Mouse (Mus musculus) kidney, postnatal 0 days (tissue): Measurements from ENCODE around the gene Mapk1ip1. TPM values are rescaled to one million over a fixed set of nuclear protein-coding genes. Genes with fewer than 3 reads are reported as not detected.

Experiments used
- ATAC-seq: fragments of 200-750 bp; cut with Nextera tagmentation; replicated peaks from 2 replicates; pipeline ENCODE4 v1.8.0; 2017; ENCODE audit warnings: low read depth, moderate number of reproducible peaks, moderate TSS enrichment, moderate library complexity; ENCODE audit not compliant: low FRiP score
- DNase-seq: peaks from one replicate; pipeline ENCODE4 v3.0.0-alpha.2; 2016; ENCODE audit warnings: low spot score
- H3K27ac ChIP-seq: fragments of 300-500 bp; sonication (generic); 2 replicates; pipeline ENCODE4 v1.5.1; 2014; ENCODE audit warnings: mild to moderate bottlenecking
- H3K27me3 ChIP-seq: fragments of 300-500 bp; sonication (generic); 2 replicates; pipeline ENCODE4 v1.6.1; 2014; ENCODE audit warnings: low read length, mixed read lengths; ENCODE audit not compliant: insufficient read depth
- H3K36me3 ChIP-seq: fragments of 300-500 bp; sonication (generic); 2 replicates; pipeline ENCODE4 v1.6.1; 2014; ENCODE audit warnings: low read length, mixed read lengths; ENCODE audit not compliant: insufficient read depth
- H3K4me1 ChIP-seq: fragments of 300-500 bp; sonication (generic); replicated peaks from 2 replicates; pipeline ENCODE4 v1.6.1; 2014; ENCODE audit warnings: antibody characterized with exemption, low read length, mixed read lengths; ENCODE audit not compliant: insufficient read depth
- H3K4me2 ChIP-seq: fragments of 300-500 bp; sonication (generic); 2 replicates; pipeline ENCODE4 v1.6.1; 2014; ENCODE audit warnings: mild to moderate bottlenecking, low read length, moderate library complexity, mixed read lengths
- H3K4me3 ChIP-seq: fragments of 300-500 bp; sonication (generic); replicated peaks from 2 replicates; pipeline ENCODE4 v1.5.1; 2014; ENCODE audit warnings: low read depth, low read length
- H3K9ac ChIP-seq: fragments of 300-500 bp; sonication (generic); 2 replicates; pipeline ENCODE4 v1.6.1; 2014; ENCODE audit warnings: low read depth, low read length
- H3K9me3 ChIP-seq: fragments of 300-500 bp; sonication (generic); replicated peaks from 2 replicates; pipeline ENCODE4 v1.6.1; 2016; ENCODE audit warnings: low read length, inconsistent platforms, mixed read lengths
- CTCF ChIP-seq: IDR thresholded peaks from 2 replicates; pipeline ENCODE4 v1.5.1; 2016; ENCODE audit warnings: antibody characterized with exemption, low read depth, mild to moderate bottlenecking, moderate library complexity
- WGBS: fragments of 180-500 bp; shearing (Covaris S2); extraction: QIAGEN DNeasy Blood & Tissue Kit; methylation state at CpG from one replicate; pipeline ENCODE4 v1.1.7; 2014; 5-methylcytosine and 5-hydroxymethylcytosine counted together
- polyA plus RNA-seq: library from polyadenylated mRNA; unstranded; fragments of >200 nt; fragmentation: Nextera tagmentation; extraction: Ambion mirVana; gene quantifications from 2 replicates; pipeline ENCODE4 v1.2.1, GENCODE M21; 2015

Mapk1ip1 gene
- polyA plus RNA-seq, result 16.5 and 19.5 TPM in 2 replicates

- under 1% methylated on average over 51 of the region's 51 CpGs for WGBS
- TF ChIP-seq CTCF, result peak; percentile 85
- ATAC-seq, result peak; percentile 94
Observed at GRCm38 (mm10) chr7:138845544-138846391, at the start of gene Mapk1ip1, which contains the start of gene Ppp2r2d. Gene Mapk1ip1 (minus strand): TSS chr7:138846273. Gene Ppp2r2d (plus strand): TSS chr7:138846079.

GRCm38 (mm10) chr7:138885365-138886289 lies 39.6 kb upstream of the Mapk1ip1 start:
- WGBS, result 87% methylated on average over 13 of the region's 13 CpGs
- Histone ChIP-seq H3K27ac (no peak overlapping the region), H3K4me3 (no peak overlapping the region), H3K27me3 (no peaks in the 10 kb centered on the region), H3K36me3 (peaks cover 17% of the 10 kb centered on the region), H3K4me2 (no peak overlapping the region), H3K9me3 (no peaks in the 10 kb centered on the region), H3K9ac (no peak overlapping the region), H3K4me1 (no peaks in the 10 kb centered on the region)
- no peak for TF ChIP-seq CTCF
- DNase-seq (no peak), ATAC-seq (no peak)

More at GRCm38 (mm10) chr7:138845544-138846391, at the start of gene Mapk1ip1, which contains the start of gene Ppp2r2d:
- Histone ChIP-seq H3K27me3 (no peaks in the 10 kb centered on the region), H3K9ac (peak within 1 kb of the TSS; percentile 90), H3K9me3 (no peaks in the 10 kb centered on the region), H3K27ac (peak within 1 kb of the TSS; percentile 96), H3K36me3 (no peaks in the 10 kb centered on the region; the same call in 1 of the 2 replicates), H3K4me3 (peak within 1 kb of the TSS; percentile 96), H3K4me1 (peaks cover 32% of the 10 kb centered on the region), H3K4me2 (peak within 1 kb of the TSS; percentile 91)
- peak; percentile 97 for DNase-seq

- Histone ChIP-seq H3K27me3 (no peaks in the 10 kb centered on the region), H3K4me3 (no peak overlapping the region), H3K4me2 (no peak overlapping the region), H3K4me1 (no peaks in the 10 kb centered on the region), H3K36me3 (peaks cover 23% of the 10 kb centered on the region), H3K9me3 (no peaks in the 10 kb centered on the region), H3K27ac (no peak overlapping the region), H3K9ac (no peak overlapping the region)
- TF ChIP-seq CTCF, result no peak
- DNase-seq (no peak), ATAC-seq (no peak)
- WGBS, result 96% methylated on average over 3 of the region's 3 CpGs
Observed at GRCm38 (mm10) chr7:138883724-138884123, 37.7 kb upstream of the Mapk1ip1 start.

- Histone ChIP-seq H3K27ac (no peak overlapping the region), H3K4me1 (no peaks in the 10 kb centered on the region; the same call in 1 of the 2 replicates), H3K27me3 (no peaks in the 10 kb centered on the region), H3K9me3 (no peaks in the 10 kb centered on the region), H3K36me3 (peaks cover 48% of the 10 kb centered on the region), H3K4me3 (no peak overlapping the region), H3K9ac (no peak overlapping the region), H3K4me2 (no peak overlapping the region)
- no peak for TF ChIP-seq CTCF
- no peak for DNase-seq
- no peak for ATAC-seq
- WGBS, result 73% methylated on average over 3 of the region's 3 CpGs
Observed at GRCm38 (mm10) chr7:138875031-138875430, 29.0 kb upstream of the Mapk1ip1 start.

GRCm38 (mm10) chr7:138872956-138873355 lies 26.9 kb upstream of the Mapk1ip1 start:
- WGBS, result 78% methylated on average over 3 of the region's 3 CpGs
- ATAC-seq, result no peak
- peak overlapping the region; percentile 2; the same call in 1 of the 2 replicates for H3K27ac ChIP-seq
- no peaks in the 10 kb centered on the region; the same call in 1 of the 2 replicates for H3K4me1 ChIP-seq
- TF ChIP-seq CTCF, result no peak
- H3K36me3 ChIP-seq, result peaks cover 47% of the 10 kb centered on the region
- H3K4me3 ChIP-seq, result no peak overlapping the region
- DNase-seq, result peak; percentile 5
- no peaks in the 10 kb centered on the region for H3K9me3 ChIP-seq
- no peak overlapping the region for H3K4me2 ChIP-seq
- no peaks in the 10 kb centered on the region for H3K27me3 ChIP-seq
- no peak overlapping the region for H3K9ac ChIP-seq

- TF ChIP-seq CTCF, result no peak
- H3K4me1 ChIP-seq, result no peaks in the 10 kb centered on the region; the same call in 1 of the 2 replicates
- H3K9me3 ChIP-seq, result no peaks in the 10 kb centered on the region
- no peak overlapping the region for H3K4me3 ChIP-seq
- H3K4me2 ChIP-seq, result no peak overlapping the region
- H3K27me3 ChIP-seq, result no peaks in the 10 kb centered on the region
- no peak for DNase-seq
- peaks cover 17% of the 10 kb centered on the region for H3K36me3 ChIP-seq
- no peak for ATAC-seq
- H3K27ac ChIP-seq, result no peak overlapping the region
- WGBS, result 95% methylated on average over 4 of the region's 4 CpGs
- H3K9ac ChIP-seq, result no peak overlapping the region
Observed at GRCm38 (mm10) chr7:138868316-138868715, 22.2 kb upstream of the Mapk1ip1 start.
